Mouse (Mus musculus) myocyte (in vitro differentiated cells): ENCODE data around the gene Myl4. TPM values are rescaled to one million over a fixed set of nuclear protein-coding genes. Genes with fewer than 3 reads are reported as not detected.
A peak's percentile ranks its signal among the peaks of the same experiment; 100 is the strongest.

Source experiments
- H3K27me3 ChIP-seq: one replicate; pipeline ENCODE4 v1.6.1; 2011; ENCODE audit not compliant: control insufficient read depth, insufficient read depth, insufficient read length
- H3K36me3 ChIP-seq: one replicate; pipeline ENCODE4 v1.6.1; 2011; ENCODE audit not compliant: control insufficient read depth, insufficient read depth
- H3K4me2 ChIP-seq: one replicate; pipeline ENCODE4 v1.6.1; 2011; ENCODE audit warnings: low read depth, control low read depth
- H3K4me3 ChIP-seq: one replicate; pipeline ENCODE4 v1.5.1; 2011; ENCODE audit warnings: mild to moderate bottlenecking, control low read depth, moderate library complexity
- H3K79me2 ChIP-seq: one replicate; pipeline ENCODE4 v1.6.1; 2011; ENCODE audit not compliant: control insufficient read depth, insufficient read depth
- H3ac ChIP-seq: one replicate; pipeline ENCODE4 v1.6.1; 2011; ENCODE audit not compliant: control insufficient read depth, insufficient read length
- CEBPB ChIP-seq: IDR thresholded peaks from 2 replicates; pipeline ENCODE4 v1.6.1; 2011; ENCODE audit warnings: mild to moderate bottlenecking, moderate library complexity; ENCODE audit not compliant: poor library complexity, insufficient read depth, severe bottlenecking
- E2F4 ChIP-seq: IDR thresholded peaks from one replicate; pipeline ENCODE4 v1.6.1; 2011; ENCODE audit warnings: mild to moderate bottlenecking, control low read depth, moderate library complexity; ENCODE audit not compliant: insufficient read depth
- MAX ChIP-seq: IDR thresholded peaks from one replicate; pipeline ENCODE4 v1.6.1; 2011; ENCODE audit warnings: low read depth, mild to moderate bottlenecking, control low read depth
- MYOD1 ChIP-seq, 3 experiments: IDR thresholded peaks; one replicate each; pipeline ENCODE4 v1.6.1; 2011; ENCODE audit warnings: control low read depth in 2 of 3, low read depth in 2 of 3, mild to moderate bottlenecking in 2 of 3, moderate library complexity in 1 of 3; ENCODE audit not compliant: insufficient read length in 2 of 3, control insufficient read depth in 1 of 3
- MYOG ChIP-seq, 3 experiments: IDR thresholded peaks; one replicate each; pipeline ENCODE4 v1.6.1; 2011; ENCODE audit warnings: control low read depth in 2 of 3, low read depth in 2 of 3, mild to moderate bottlenecking in 2 of 3; ENCODE audit not compliant: insufficient read length in 2 of 3, control insufficient read depth in 1 of 3, insufficient read depth in 1 of 3
- POLR2A ChIP-seq: IDR thresholded peaks from one replicate; pipeline ENCODE4 v1.6.1; 2011; ENCODE audit warnings: low read depth, mild to moderate bottlenecking, control low read depth, moderate library complexity; ENCODE audit not compliant: insufficient read length
- POLR2AphosphoS2 ChIP-seq: IDR thresholded peaks from one replicate; pipeline ENCODE4 v1.6.1; 2011; ENCODE audit warnings: low read depth, control low read depth; ENCODE audit not compliant: insufficient read length
- REST ChIP-seq: IDR thresholded peaks from one replicate; pipeline ENCODE4 v1.6.1; 2011; ENCODE audit warnings: mild to moderate bottlenecking, control low read depth, moderate library complexity; ENCODE audit not compliant: insufficient read depth, insufficient read length
- SRF ChIP-seq: IDR thresholded peaks from one replicate; pipeline ENCODE4 v1.6.1; 2011; ENCODE audit warnings: low read depth; ENCODE audit not compliant: control insufficient read depth, insufficient read length
- TCF12 ChIP-seq: IDR thresholded peaks from one replicate; pipeline ENCODE4 v1.6.1; 2011; ENCODE audit warnings: mild to moderate bottlenecking, control low read depth; ENCODE audit not compliant: poor library complexity, insufficient read depth, severe bottlenecking
- TCF3 ChIP-seq: IDR thresholded peaks from one replicate; pipeline ENCODE4 v1.6.1; 2011; ENCODE audit warnings: low read depth, control low read depth; ENCODE audit not compliant: insufficient read length
- USF1 ChIP-seq: IDR thresholded peaks from one replicate; pipeline ENCODE4 v1.6.1; 2011; ENCODE audit warnings: low read depth, mild to moderate bottlenecking, control low read depth, moderate library complexity
- polyA plus RNA-seq: library from polyadenylated mRNA; unstranded; fragments of >200 nt; fragmentation: generic; extraction: Trizol; gene quantifications from one replicate; pipeline ENCODE4 v1.2.1, GENCODE M21; 2012; ENCODE audit warnings: missing spikeins

The Myl4 gene
- polyA plus RNA-seq, 1 experiment: 5,062 TPM

GRCm38 (mm10) chr11:104616182-104616581, 65.7 kb downstream of the Myl4 start:
- Histone ChIP-seq H3K36me3 (no peaks in the 10 kb centered on the region), H3K79me2 (peaks cover 23% of the 10 kb centered on the region), H3K27me3 (no peaks in the 10 kb centered on the region), H3K4me3 (no peak overlapping the region), H3ac (no peak overlapping the region), H3K4me2 (peak overlapping the region; percentile 73)
- TF ChIP-seq POLR2A (no peak), MYOD1 (IDR thresholded peaks at IDR 0.05; ENCODE audit: control insufficient read depth in 1 of 3, insufficient read length in 2 of 3, low read depth in 2 of 3) (no peak), TCF12 (no peak), MYOG (IDR thresholded peaks at IDR 0.05; ENCODE audit: control insufficient read depth in 1 of 3, insufficient read depth in 1 of 3, insufficient read length in 2 of 3, low read depth in 2 of 3) (no peak), SRF (peak; percentile 58), E2F4 (no peak)

DNA sequence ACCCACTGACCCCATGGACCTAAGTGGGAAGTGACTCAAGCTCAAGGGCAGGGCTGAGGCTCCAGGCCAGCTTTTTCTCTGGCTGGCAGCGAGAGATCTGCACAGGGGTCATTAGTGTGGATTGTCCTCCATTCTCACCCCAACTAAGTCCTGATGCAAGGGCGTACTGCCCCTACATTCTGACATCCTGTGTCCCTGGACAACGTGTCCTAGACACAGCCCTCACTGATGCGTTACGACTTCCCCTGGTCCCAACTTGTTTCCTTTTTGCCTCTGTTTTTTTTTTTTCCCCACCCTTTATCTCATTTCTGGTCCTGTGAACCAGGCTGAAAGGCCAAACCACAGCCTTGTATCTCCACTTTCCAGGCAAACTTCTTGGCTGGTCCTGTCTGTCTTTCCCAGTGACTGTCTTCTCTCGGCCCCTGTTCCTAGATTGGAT, 68.2 kb downstream of the Myl4 start:
- Histone ChIP-seq H3K4me2 (peak overlapping the region; percentile 60), H3K36me3 (no peaks in the 10 kb centered on the region), H3K27me3 (no peaks in the 10 kb centered on the region), H3ac (no peak overlapping the region), H3K4me3 (no peak overlapping the region), H3K79me2 (peaks cover 25% of the 10 kb centered on the region)
- no peak for TF ChIP-seq REST
- no peak for TF ChIP-seq E2F4
- no peak for TF ChIP-seq MAX
- TF ChIP-seq POLR2AphosphoS2: no peak
- no peak for TF ChIP-seq TCF12

DNA sequence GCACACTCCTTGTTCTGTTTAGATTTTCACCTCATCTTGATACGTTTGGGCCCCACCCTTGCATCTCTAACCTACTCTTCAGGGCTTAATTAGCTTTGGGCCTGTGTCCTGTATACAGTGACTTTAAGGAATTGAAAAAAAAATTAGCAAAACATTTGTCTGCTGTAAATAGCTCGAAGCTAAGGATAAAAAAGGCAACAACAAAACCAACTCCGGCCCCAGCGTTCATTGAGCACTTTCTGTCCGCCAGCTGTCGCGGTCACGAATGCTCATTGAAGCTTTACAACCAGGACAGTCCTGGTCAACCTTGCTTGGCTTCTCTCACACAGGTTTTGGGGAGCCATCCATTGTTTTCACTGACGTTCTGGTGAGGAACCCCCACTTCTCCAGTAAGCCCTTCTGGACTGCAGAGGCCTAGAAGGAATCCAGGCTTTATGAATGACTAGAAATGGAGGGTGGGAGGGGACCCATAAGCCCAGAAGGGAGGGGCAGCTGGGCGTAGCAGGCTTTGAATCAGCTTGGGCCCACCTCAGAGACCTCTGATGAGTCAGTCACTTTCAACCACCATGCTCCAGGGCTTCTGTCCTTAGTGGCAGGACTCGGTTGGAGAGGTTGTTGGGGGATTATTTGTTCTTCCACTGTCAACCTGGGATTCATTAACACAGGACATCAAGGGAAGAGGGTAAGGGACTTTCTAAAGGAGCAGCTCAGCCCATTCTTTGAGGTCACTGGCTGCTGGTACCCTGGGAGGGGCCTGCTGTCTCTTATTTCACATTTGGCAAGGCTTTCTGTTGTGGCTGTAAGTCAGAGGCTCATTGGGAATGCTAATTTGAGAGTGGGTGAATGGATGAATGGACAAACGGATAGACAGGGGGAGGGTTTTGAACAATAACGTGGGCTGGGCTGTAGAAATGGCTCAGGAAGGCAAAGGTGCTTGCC, 68.9 kb downstream of the Myl4 start:
- Histone ChIP-seq H3K79me2 (peaks cover 25% of the 10 kb centered on the region), H3K4me2 (peak overlapping the region; percentile 60), H3K36me3 (no peaks in the 10 kb centered on the region), H3ac (no peak overlapping the region), H3K27me3 (no peaks in the 10 kb centered on the region), H3K4me3 (no peak overlapping the region)
- no peak for TF ChIP-seq E2F4
- peak in 2 of 3 experiments; percentile 23 to 61 for TF ChIP-seq MYOG (IDR thresholded peaks at IDR 0.05; ENCODE audit: control insufficient read depth in 1 of 3, insufficient read depth in 1 of 3, insufficient read length in 2 of 3, low read depth in 2 of 3)
- no peak for TF ChIP-seq TCF3
- 0 out of 2 replicates have a peak, but pooled peaks have one; percentile 10 for TF ChIP-seq CEBPB
- no peak for TF ChIP-seq USF1
- no peak for TF ChIP-seq MAX
- no peak for TF ChIP-seq TCF12

DNA sequence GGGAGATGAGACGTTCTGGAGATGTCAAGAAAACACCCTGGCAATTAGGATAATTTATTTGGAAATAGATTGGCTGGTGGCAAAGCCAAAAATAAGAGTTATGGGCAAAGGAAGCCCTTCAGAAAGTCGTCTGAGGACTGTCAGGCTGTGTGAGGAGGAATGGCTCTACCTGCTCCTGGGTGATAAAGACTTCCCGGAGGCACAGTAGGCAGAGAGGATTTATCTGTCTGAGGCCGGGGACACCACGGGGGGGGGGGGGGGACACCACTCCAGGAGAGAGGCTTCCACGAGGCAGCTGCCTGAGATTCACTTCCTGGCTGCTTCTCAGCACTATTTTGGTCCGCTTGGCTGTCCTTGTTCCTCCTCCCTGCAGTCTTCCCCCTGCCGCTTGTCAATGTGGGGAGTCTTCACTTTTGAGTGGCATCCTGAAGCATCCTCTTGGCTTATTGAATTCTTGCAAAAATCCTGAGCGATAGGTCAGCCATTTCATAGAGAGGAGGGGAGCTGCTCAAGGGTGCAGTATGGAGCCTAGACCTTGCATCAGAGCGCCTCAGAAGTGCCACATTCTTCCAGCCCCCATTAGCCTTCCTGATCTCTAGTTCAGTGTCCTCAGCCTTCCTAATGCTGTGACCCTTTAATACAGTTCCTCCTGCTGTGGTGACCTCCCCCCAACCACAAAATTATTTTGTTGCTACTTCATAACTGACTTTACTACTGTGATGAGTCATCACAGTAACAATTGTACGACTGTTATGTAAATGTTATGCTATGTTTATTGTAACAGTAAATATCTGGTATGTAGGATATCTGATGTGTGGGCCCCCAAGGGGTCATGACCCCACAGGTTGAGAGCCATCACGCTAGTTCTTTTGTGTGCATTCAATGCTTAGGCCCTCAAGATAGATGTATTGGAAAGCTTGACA, 71.8 kb downstream of the Myl4 start:
- H3K36me3 ChIP-seq: no peaks in the 10 kb centered on the region
- peak in 1 of 3 experiments; percentile 26 for TF ChIP-seq MYOD1 (IDR thresholded peaks at IDR 0.05; ENCODE audit: control insufficient read depth in 1 of 3, insufficient read length in 2 of 3, low read depth in 2 of 3)
- no peak for TF ChIP-seq REST
- TF ChIP-seq MYOG (IDR thresholded peaks at IDR 0.05; ENCODE audit: control insufficient read depth in 1 of 3, insufficient read depth in 1 of 3, insufficient read length in 2 of 3, low read depth in 2 of 3): no peak
- TF ChIP-seq CEBPB: no peak
- no peak for TF ChIP-seq MAX
- no peak for TF ChIP-seq E2F4
- H3K4me2 ChIP-seq: peak overlapping the region; percentile 57
- H3K27me3 ChIP-seq: no peaks in the 10 kb centered on the region
- no peak overlapping the region for H3K4me3 ChIP-seq
- peaks cover 16% of the 10 kb centered on the region for H3K79me2 ChIP-seq
- H3ac ChIP-seq: no peak overlapping the region
